Mouse (Mus musculus): ENCODE measurements around the gene Zfp992. TPM values are rescaled to one million over a fixed set of nuclear protein-coding genes. Genes with fewer than 3 reads are reported as not detected.
"Not testable (repeated sequence)": the region's sequence is repeated elsewhere in the genome, so short reads cannot be mapped to it uniquely, and the experiment has no call there.

Zfp992 gene
- polyA plus RNA-seq, 1 experiment from 2014 or later = 0.73 TPM

DNA sequence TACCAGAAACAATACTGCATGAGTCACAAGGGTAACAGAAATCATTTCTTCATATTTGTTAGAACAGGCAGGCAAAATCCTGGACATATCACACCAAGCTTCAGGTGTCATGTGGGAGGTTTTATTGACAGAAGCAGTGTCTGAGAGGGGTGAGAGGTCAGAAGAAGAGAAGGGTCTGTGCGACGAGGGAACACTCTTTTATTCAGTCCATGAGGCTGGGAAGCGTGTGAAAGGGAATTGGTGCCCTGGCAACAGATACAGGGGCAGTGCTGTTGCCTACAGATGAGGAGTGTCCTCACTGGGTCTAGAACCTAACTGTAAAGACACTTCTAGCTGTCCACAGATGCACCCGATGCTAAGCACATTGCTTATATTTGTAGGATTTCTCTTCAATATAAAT is 46.2 kb downstream of the Zfp992 start:
- Histone ChIP-seq H3K4me2 (ENCODE audit: low read depth, low read length) (no peak overlapping the region), H3K4me3 (ENCODE audit: low read length) (no peak overlapping the region), H3K9ac (ENCODE audit: low read length) (no peak overlapping the region), H3K27me3 (ENCODE audit: control insufficient read depth, insufficient read depth, low read depth, low read length) (no peaks in the 10 kb centered on the region), H3K4me1 (replicated peaks; ENCODE audit: control insufficient read depth, insufficient read depth, low read length) (no peaks in the 10 kb centered on the region), H3K27ac (ENCODE audit: low read length) (no peak overlapping the region), H3K9me3 (ENCODE audit: control insufficient read depth, low read length) (peaks cover 42% of the 10 kb centered on the region), H3K36me3 (ENCODE audit: control insufficient read depth, insufficient read depth, low read length) (no peaks in the 10 kb centered on the region)
- whole genome bisulfite sequencing = 63% methylated on average over 4 of the region's 4 CpGs
- ATAC-seq (ENCODE audit: low read depth) = peak; percentile 31; the same call in 1 of the 2 replicates

DNA sequence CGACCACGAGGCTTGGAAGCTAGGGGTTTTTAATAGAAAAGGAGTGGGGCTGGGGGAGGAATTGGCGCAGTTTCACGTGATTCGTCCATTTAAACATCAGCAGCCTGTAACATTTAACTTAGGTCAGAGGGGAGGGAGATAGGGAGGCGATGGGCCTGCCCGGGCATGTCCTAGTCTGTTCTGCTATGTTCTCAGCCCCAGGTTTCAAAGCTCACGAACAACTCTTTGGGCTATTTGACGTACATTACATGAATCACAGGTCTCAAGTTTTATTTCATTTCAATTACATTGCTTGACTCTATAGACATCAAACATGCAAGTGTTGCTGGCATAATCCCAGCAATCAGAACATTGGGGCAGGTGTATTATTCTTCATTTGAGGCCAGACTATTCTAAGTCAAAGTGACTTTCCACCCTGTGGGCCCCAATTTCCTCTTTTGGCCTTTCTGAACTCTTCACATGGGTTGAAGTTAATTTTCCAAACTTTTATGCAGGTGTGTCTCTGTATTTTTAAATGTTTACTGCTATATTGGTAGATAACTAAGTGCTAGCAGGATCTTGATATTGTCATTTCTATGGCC is 49.0 kb downstream of the Zfp992 start:
- ATAC-seq (ENCODE audit: low read depth) = not testable (repeated sequence)

DNA sequence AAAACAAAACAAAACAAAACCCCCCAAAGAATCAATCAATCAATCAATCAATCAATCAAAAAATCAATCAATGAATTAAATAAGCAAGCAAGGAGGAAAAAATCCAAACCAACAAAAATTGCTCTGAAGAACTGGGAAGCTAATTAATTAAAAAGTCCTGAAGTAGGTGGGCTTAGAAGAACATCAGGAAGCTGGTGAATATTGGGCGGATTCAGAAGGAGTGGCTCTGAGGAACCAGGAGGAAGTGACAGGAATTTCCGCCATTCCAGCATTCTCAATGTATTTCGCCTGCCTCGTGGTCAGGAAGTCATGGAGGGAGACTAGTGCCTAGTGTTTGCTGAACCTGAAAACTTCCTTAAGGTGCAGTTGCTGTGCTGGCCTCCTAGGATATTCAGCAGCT is 52.9 kb downstream of the Zfp992 start, which contains the start of gene Zfp981:
Gene Zfp981, plus strand, starts transcription at position 301 of the 400 bp plus-strand sequence.
- not testable (repeated sequence) for H3K9ac ChIP-seq (ENCODE audit: low read length); H3K27me3 ChIP-seq (ENCODE audit: control insufficient read depth, insufficient read depth, low read depth, low read length); H3K4me2 ChIP-seq (ENCODE audit: low read depth, low read length); H3K4me1 ChIP-seq (replicated peaks; ENCODE audit: control insufficient read depth, insufficient read depth, low read length); ATAC-seq (ENCODE audit: low read depth); H3K4me3 ChIP-seq (ENCODE audit: low read length); H3K36me3 ChIP-seq (ENCODE audit: control insufficient read depth, insufficient read depth, low read length); H3K27ac ChIP-seq (ENCODE audit: low read length)
- H3K9me3 ChIP-seq (ENCODE audit: control insufficient read depth, low read length) = peaks cover 23% of the 10 kb centered on the region
- WGBS = 84% methylated on average over 4 of the region's 4 CpGs

More for the DNA sequence above, 49.0 kb downstream of the Zfp992 start:
- H3K4me3 ChIP-seq (ENCODE audit: low read length); H3K27me3 ChIP-seq (ENCODE audit: control insufficient read depth, insufficient read depth, low read depth, low read length); H3K9ac ChIP-seq (ENCODE audit: low read length); H3K27ac ChIP-seq (ENCODE audit: low read length); H3K4me2 ChIP-seq (ENCODE audit: low read depth, low read length); H3K4me1 ChIP-seq (replicated peaks; ENCODE audit: control insufficient read depth, insufficient read depth, low read length); H3K36me3 ChIP-seq (ENCODE audit: control insufficient read depth, insufficient read depth, low read length): not testable (repeated sequence)
- WGBS = 74% methylated on average over 9 of the region's 9 CpGs
- H3K9me3 ChIP-seq (ENCODE audit: control insufficient read depth, low read length) = peaks cover 39% of the 10 kb centered on the region

DNA sequence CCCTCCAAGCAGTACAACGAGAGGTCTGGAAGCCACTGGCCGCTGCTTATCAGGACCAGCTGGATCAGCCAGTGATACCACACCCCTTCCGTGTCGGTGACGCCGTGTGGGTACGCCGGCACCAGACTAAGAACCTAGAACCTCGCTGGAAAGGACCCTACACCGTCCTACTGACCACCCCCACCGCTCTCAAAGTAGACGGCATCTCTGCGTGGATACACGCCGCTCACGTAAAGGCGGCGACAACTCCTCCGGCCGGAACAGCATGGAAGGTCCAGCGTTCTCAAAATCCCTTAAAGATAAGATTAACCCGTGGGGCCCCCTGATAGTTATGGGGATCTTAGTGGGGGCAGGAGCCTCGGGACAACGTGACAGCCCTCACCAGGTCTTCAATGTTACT is 60.2 kb downstream of the Zfp992 start:
- H3K4me2 ChIP-seq (ENCODE audit: low read depth, low read length); ATAC-seq (ENCODE audit: low read depth); H3K9ac ChIP-seq (ENCODE audit: low read length); H3K9me3 ChIP-seq (ENCODE audit: control insufficient read depth, low read length); H3K36me3 ChIP-seq (ENCODE audit: control insufficient read depth, insufficient read depth, low read length); H3K4me3 ChIP-seq (ENCODE audit: low read length); H3K27ac ChIP-seq (ENCODE audit: low read length); H3K27me3 ChIP-seq (ENCODE audit: control insufficient read depth, insufficient read depth, low read depth, low read length); H3K4me1 ChIP-seq (replicated peaks; ENCODE audit: control insufficient read depth, insufficient read depth, low read length): not testable (repeated sequence)
- 92% methylated on average over 16 of the region's 24 CpGs for WGBS

DNA sequence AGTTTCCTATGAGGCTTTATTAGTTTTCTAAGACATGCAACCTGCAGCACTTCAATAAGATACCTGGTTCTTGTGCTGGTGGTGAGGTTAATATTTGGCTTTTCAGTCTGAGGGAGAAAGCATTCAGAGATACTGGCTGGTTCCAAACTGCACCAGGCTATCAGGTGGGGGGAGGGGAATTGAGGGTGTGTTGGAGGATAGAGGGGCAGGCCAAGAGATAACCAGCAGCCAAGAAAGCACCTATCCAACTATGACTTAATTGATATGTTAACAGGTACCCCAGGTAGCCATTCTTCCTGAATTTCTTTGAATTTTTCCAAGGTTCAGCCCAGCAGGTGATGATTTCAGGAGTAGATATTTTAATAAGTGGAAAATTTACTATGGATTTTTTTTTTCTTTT is 63.0 kb downstream of the Zfp992 start:
- H3K4me3 ChIP-seq (ENCODE audit: low read length); H3K9ac ChIP-seq (ENCODE audit: low read length); H3K4me1 ChIP-seq (replicated peaks; ENCODE audit: control insufficient read depth, insufficient read depth, low read length); ATAC-seq (ENCODE audit: low read depth); H3K27me3 ChIP-seq (ENCODE audit: control insufficient read depth, insufficient read depth, low read depth, low read length); H3K36me3 ChIP-seq (ENCODE audit: control insufficient read depth, insufficient read depth, low read length); H3K4me2 ChIP-seq (ENCODE audit: low read depth, low read length); H3K27ac ChIP-seq (ENCODE audit: low read length): not testable (repeated sequence)
- H3K9me3 ChIP-seq (ENCODE audit: control insufficient read depth, low read length) = peaks cover 14% of the 10 kb centered on the region

DNA sequence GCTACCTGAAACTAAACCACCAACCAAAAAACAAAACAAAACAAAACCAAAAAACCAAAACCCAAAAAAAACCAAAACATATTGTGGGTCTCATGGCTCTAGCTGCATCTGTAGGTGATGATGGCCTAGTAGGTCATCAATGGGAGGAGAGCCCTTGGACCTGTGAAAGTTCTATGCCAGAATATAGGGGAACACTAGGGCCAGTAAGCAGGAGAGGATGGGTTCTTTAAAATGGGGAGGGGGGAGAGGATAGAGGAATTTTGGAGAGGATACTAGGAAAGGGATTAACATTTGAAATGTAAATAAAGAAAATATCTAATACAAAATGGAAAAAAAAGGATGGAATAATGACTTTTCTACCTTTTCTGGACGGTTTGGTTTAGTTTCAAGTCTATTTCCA is 67.7 kb downstream of the Zfp992 start:
- Histone ChIP-seq H3K4me1 (replicated peaks; ENCODE audit: control insufficient read depth, insufficient read depth, low read length) (no peaks in the 10 kb centered on the region), H3K27me3 (ENCODE audit: control insufficient read depth, insufficient read depth, low read depth, low read length) (no peaks in the 10 kb centered on the region), H3K36me3 (ENCODE audit: control insufficient read depth, insufficient read depth, low read length) (no peaks in the 10 kb centered on the region), H3K9ac (ENCODE audit: low read length) (no peak overlapping the region), H3K9me3 (ENCODE audit: control insufficient read depth, low read length) (peaks cover 28% of the 10 kb centered on the region), H3K4me2 (ENCODE audit: low read depth, low read length) (no peak overlapping the region), H3K4me3 (ENCODE audit: low read length) (no peak overlapping the region), H3K27ac (ENCODE audit: low read length) (no peak overlapping the region)
- WGBS = 34% methylated on average over 1 of the region's 1 CpGs
- ATAC-seq (ENCODE audit: low read depth) = no peak

DNA sequence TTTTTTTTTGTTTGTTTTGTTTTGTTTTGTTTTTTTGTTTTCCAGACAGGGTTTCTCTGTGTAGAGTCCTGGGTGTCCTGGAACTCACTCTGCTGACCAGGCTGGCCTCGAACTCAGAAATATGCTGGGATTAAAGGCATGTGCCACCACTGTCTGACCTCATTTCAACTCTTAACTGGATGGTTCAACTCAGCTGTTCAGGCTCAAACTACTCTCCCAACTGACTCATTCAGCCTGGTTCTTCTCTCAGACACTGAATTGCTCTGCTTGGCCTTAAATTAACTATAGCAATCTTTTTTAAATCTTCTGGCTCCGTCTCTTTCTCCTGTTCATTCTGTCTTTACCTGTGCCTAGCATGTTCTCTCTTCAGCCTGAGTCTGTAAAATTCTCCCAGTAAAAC is 68.3 kb downstream of the Zfp992 start:
- not testable (repeated sequence) for ATAC-seq (ENCODE audit: low read depth); H3K4me3 ChIP-seq (ENCODE audit: low read length); H3K27ac ChIP-seq (ENCODE audit: low read length); H3K27me3 ChIP-seq (ENCODE audit: control insufficient read depth, insufficient read depth, low read depth, low read length); H3K9ac ChIP-seq (ENCODE audit: low read length); H3K4me1 ChIP-seq (replicated peaks; ENCODE audit: control insufficient read depth, insufficient read depth, low read length); H3K4me2 ChIP-seq (ENCODE audit: low read depth, low read length); H3K36me3 ChIP-seq (ENCODE audit: control insufficient read depth, insufficient read depth, low read length)
- H3K9me3 ChIP-seq (ENCODE audit: control insufficient read depth, low read length) = peaks cover 29% of the 10 kb centered on the region
- 52% methylated on average over 2 of the region's 2 CpGs for WGBS

Other genes starting within 250 kb of the Zfp992 start
- gene Zfp981, start 53.0 kb downstream of the Zfp992 start, polyA plus RNA-seq (2015; fragmentation: Nextera tagmentation; extraction: Ambion mirVana) = 0.09 TPM in 1 of 2 replicates, not detected in the other
- gene Zfp993, start 161.9 kb downstream of the Zfp992 start, polyA plus RNA-seq (2015; fragmentation: Nextera tagmentation; extraction: Ambion mirVana) = 0.69 and 1.1 TPM in 2 replicates